Mouse (Mus musculus) forebrain, embryonic 13.5 days (tissue): Measurements from ENCODE around the gene Runx3. TPM values are rescaled to one million over a fixed set of nuclear protein-coding genes. Genes with fewer than 3 reads are reported as not detected.
A peak's percentile ranks its signal among the peaks of the same experiment; 100 is the strongest.

ENCODE experiments used
- ATAC-seq: fragments of 200-750 bp; cut with Nextera tagmentation; 2 replicates; pipeline ENCODE4 v1.8.0; 2017
- H3K27ac ChIP-seq: fragments of 300-500 bp; sonication (generic); 2 replicates; pipeline ENCODE4 v1.5.1; 2015; ENCODE audit warnings: inconsistent platforms, mild to moderate bottlenecking, moderate library complexity
- H3K27me3 ChIP-seq: fragments of 300-500 bp; sonication (generic); 2 replicates; pipeline ENCODE4 v1.6.1; 2015; ENCODE audit warnings: mild to moderate bottlenecking, inconsistent platforms
- H3K36me3 ChIP-seq: fragments of 300-500 bp; sonication (generic); 2 replicates; pipeline ENCODE4 v1.6.1; 2015; ENCODE audit warnings: mild to moderate bottlenecking, inconsistent platforms; ENCODE audit not compliant: poor library complexity, severe bottlenecking
- H3K4me1 ChIP-seq: fragments of 300-500 bp; sonication (generic); 2 replicates; pipeline ENCODE4 v1.6.1; 2015; ENCODE audit warnings: inconsistent platforms
- H3K4me2 ChIP-seq: fragments of 300-500 bp; sonication (generic); 2 replicates; pipeline ENCODE4 v1.6.1; 2015; ENCODE audit warnings: inconsistent platforms, mild to moderate bottlenecking, moderate library complexity
- H3K4me3 ChIP-seq: fragments of 300-500 bp; sonication (generic); 2 replicates; pipeline ENCODE4 v1.5.1; 2015; ENCODE audit warnings: mild to moderate bottlenecking, inconsistent platforms
- H3K9ac ChIP-seq: fragments of 300-500 bp; sonication (generic); 2 replicates; pipeline ENCODE4 v1.6.1; 2015; ENCODE audit warnings: mild to moderate bottlenecking, inconsistent platforms
- H3K9me3 ChIP-seq: fragments of 300-500 bp; sonication (generic); replicated peaks from 2 replicates; pipeline ENCODE4 v1.6.1; 2016; ENCODE audit warnings: inconsistent platforms
- WGBS: fragments of 180-500 bp; shearing (Covaris S2); methylation state at CpG from one replicate; pipeline ENCODE4 v1.1.7; 2015; 5-methylcytosine and 5-hydroxymethylcytosine counted together
- polyA plus RNA-seq: library from polyadenylated mRNA; unstranded; fragments of >200 nt; fragmentation: Nextera tagmentation; extraction: Ambion mirVana; gene quantifications from 2 replicates; pipeline ENCODE4 v1.2.1, GENCODE M21; 2015

Gene Runx3
- polyA plus RNA-seq, 1 experiment from 2014 or later: not detected

GRCm38 (mm10) chr4:135153260-135154088 is 33.0 kb downstream of the Runx3 start:
- Histone ChIP-seq H3K4me3 (peak overlapping the region; percentile 36; the same call in 1 of the 2 replicates), H3K27me3 (peaks cover 100% of the 10 kb centered on the region), H3K4me1 (peaks cover 27% of the 10 kb centered on the region), H3K9me3 (no peaks in the 10 kb centered on the region), H3K9ac (no peak overlapping the region), H3K27ac (no peak overlapping the region), H3K4me2 (0 out of 2 replicates have a peak overlapping the region, but pooled peaks have one; percentile 2), H3K36me3 (no peaks in the 10 kb centered on the region)
- no peak for ATAC-seq
- under 1% methylated on average over 39 of the region's 39 CpGs for WGBS

GRCm38 (mm10) chr4:135154089-135154949 is 33.9 kb downstream of the Runx3 start:
- H3K36me3 ChIP-seq: no peaks in the 10 kb centered on the region
- H3K27ac ChIP-seq: no peak overlapping the region
- no peaks in the 10 kb centered on the region for H3K9me3 ChIP-seq
- peaks cover 100% of the 10 kb centered on the region for H3K27me3 ChIP-seq
- no peak for ATAC-seq
- under 1% methylated on average over 21 of the region's 21 CpGs for WGBS
- H3K4me2 ChIP-seq: no peak overlapping the region
- no peak overlapping the region for H3K4me3 ChIP-seq
- H3K9ac ChIP-seq: no peak overlapping the region
- peaks cover 31% of the 10 kb centered on the region for H3K4me1 ChIP-seq

GRCm38 (mm10) chr4:135155106-135155800 is 34.8 kb downstream of the Runx3 start:
- Histone ChIP-seq H3K9me3 (no peaks in the 10 kb centered on the region), H3K9ac (no peak overlapping the region), H3K27me3 (peaks cover 100% of the 10 kb centered on the region), H3K4me2 (no peak overlapping the region), H3K36me3 (no peaks in the 10 kb centered on the region), H3K4me1 (peaks cover 28% of the 10 kb centered on the region), H3K4me3 (no peak overlapping the region), H3K27ac (no peak overlapping the region)
- 0% methylated on average over 30 of the region's 31 CpGs for WGBS
- no peak for ATAC-seq

GRCm38 (mm10) chr4:135155805-135156469 is 35.5 kb downstream of the Runx3 start:
- no peak for ATAC-seq
- Histone ChIP-seq H3K4me3 (no peak overlapping the region), H3K27ac (no peak overlapping the region), H3K9ac (no peak overlapping the region), H3K9me3 (no peaks in the 10 kb centered on the region), H3K4me1 (peaks cover 25% of the 10 kb centered on the region), H3K36me3 (no peaks in the 10 kb centered on the region), H3K27me3 (peaks cover 98% of the 10 kb centered on the region), H3K4me2 (no peak overlapping the region)
- WGBS: 7% methylated on average over 15 of the region's 15 CpGs

GRCm38 (mm10) chr4:135156531-135156930 is 36.1 kb downstream of the Runx3 start:
- Histone ChIP-seq H3K9me3 (no peaks in the 10 kb centered on the region), H3K27ac (no peak overlapping the region), H3K4me1 (peaks cover 25% of the 10 kb centered on the region), H3K27me3 (peaks cover 96% of the 10 kb centered on the region), H3K4me2 (no peak overlapping the region), H3K4me3 (no peak overlapping the region), H3K36me3 (no peaks in the 10 kb centered on the region), H3K9ac (no peak overlapping the region)
- 2% methylated on average over 6 of the region's 6 CpGs for WGBS
- ATAC-seq: no peak

GRCm38 (mm10) chr4:135157329-135157728 is 36.9 kb downstream of the Runx3 start:
- Histone ChIP-seq H3K27ac (no peak overlapping the region), H3K36me3 (no peaks in the 10 kb centered on the region), H3K9ac (no peak overlapping the region), H3K4me3 (no peak overlapping the region), H3K4me1 (peaks cover 20% of the 10 kb centered on the region), H3K9me3 (no peaks in the 10 kb centered on the region), H3K4me2 (no peak overlapping the region), H3K27me3 (peaks cover 91% of the 10 kb centered on the region)
- WGBS: 9% methylated on average over 6 of the region's 6 CpGs
- ATAC-seq: no peak

- Histone ChIP-seq H3K36me3 (no peaks in the 10 kb centered on the region), H3K27me3 (peaks cover 86% of the 10 kb centered on the region), H3K9me3 (no peaks in the 10 kb centered on the region), H3K4me3 (no peak overlapping the region), H3K4me2 (no peak overlapping the region), H3K9ac (no peak overlapping the region), H3K4me1 (peaks cover 9% of the 10 kb centered on the region; the same call in 1 of the 2 replicates), H3K27ac (no peak overlapping the region)
- ATAC-seq: no peak
- 4% methylated on average over 9 of the region's 9 CpGs for WGBS
These were observed 38.4 kb downstream of the Runx3 start for GRCm38 (mm10) chr4:135158724-135159409.

GRCm38 (mm10) chr4:135159663-135160062 is 39.2 kb downstream of the Runx3 start:
- H3K27ac ChIP-seq: no peak overlapping the region
- H3K4me2 ChIP-seq: no peak overlapping the region
- peaks cover 86% of the 10 kb centered on the region for H3K27me3 ChIP-seq
- no peak for ATAC-seq
- peaks cover 9% of the 10 kb centered on the region; the same call in 1 of the 2 replicates for H3K4me1 ChIP-seq
- H3K9me3 ChIP-seq: no peaks in the 10 kb centered on the region
- H3K9ac ChIP-seq: no peak overlapping the region
- no peak overlapping the region for H3K4me3 ChIP-seq
- WGBS: 58% methylated on average over 2 of the region's 2 CpGs
- H3K36me3 ChIP-seq: no peaks in the 10 kb centered on the region

- Histone ChIP-seq H3K4me1 (peaks cover 9% of the 10 kb centered on the region; the same call in 1 of the 2 replicates), H3K9me3 (no peaks in the 10 kb centered on the region), H3K27me3 (peaks cover 85% of the 10 kb centered on the region), H3K4me3 (no peak overlapping the region), H3K36me3 (no peaks in the 10 kb centered on the region), H3K9ac (no peak overlapping the region), H3K4me2 (no peak overlapping the region), H3K27ac (no peak overlapping the region)
- WGBS: 63% methylated on average over 3 of the region's 3 CpGs
- no peak for ATAC-seq
These were observed 39.7 kb downstream of the Runx3 start for GRCm38 (mm10) chr4:135160168-135160567.

GRCm38 (mm10) chr4:135161441-135161840 is 41.0 kb downstream of the Runx3 start:
- 93% methylated on average over 11 of the region's 11 CpGs for WGBS

GRCm38 (mm10) chr4:135165761-135166160 is 45.3 kb downstream of the Runx3 start:
- Histone ChIP-seq H3K27ac (no peak overlapping the region), H3K4me2 (no peak overlapping the region), H3K9me3 (no peaks in the 10 kb centered on the region), H3K36me3 (no peaks in the 10 kb centered on the region), H3K9ac (no peak overlapping the region), H3K27me3 (peaks cover 74% of the 10 kb centered on the region), H3K4me1 (peaks cover 18% of the 10 kb centered on the region), H3K4me3 (no peak overlapping the region)
- no peak for ATAC-seq
- WGBS: 50% methylated on average over 6 of the region's 6 CpGs

More at GRCm38 (mm10) chr4:135161441-135161840, 41.0 kb downstream of the Runx3 start:
- Histone ChIP-seq H3K27me3 (peaks cover 85% of the 10 kb centered on the region), H3K4me2 (no peak overlapping the region), H3K36me3 (no peaks in the 10 kb centered on the region), H3K4me3 (no peak overlapping the region), H3K4me1 (peaks cover 14% of the 10 kb centered on the region), H3K9ac (no peak overlapping the region), H3K27ac (no peak overlapping the region), H3K9me3 (no peaks in the 10 kb centered on the region)
- no peak for ATAC-seq
